Mouse (Mus musculus): ENCODE measurements around the gene Dbx2.

Gene Dbx2

DNA sequence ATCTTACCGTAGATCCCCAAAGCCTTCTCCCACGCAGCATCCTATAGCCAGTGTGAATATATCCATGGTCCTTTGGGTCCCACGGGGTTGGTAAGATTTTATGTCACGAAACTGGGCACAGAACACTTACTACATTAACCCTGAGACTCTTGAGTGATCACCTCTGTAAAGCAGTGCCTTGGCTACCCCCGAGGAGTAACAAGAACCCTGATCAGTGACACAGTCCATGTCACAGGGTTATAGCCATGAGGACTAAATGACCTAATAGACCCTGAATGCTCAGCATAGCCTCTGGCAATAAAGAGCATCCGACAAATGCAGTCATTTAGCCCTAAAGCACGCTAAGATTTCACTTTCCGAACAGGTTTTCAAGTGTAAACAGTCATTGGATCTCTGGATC lies 33.0 kb downstream of the Dbx2 start:
- no peak for DNase-seq (ENCODE audit: low read depth, low spot score)

DNA sequence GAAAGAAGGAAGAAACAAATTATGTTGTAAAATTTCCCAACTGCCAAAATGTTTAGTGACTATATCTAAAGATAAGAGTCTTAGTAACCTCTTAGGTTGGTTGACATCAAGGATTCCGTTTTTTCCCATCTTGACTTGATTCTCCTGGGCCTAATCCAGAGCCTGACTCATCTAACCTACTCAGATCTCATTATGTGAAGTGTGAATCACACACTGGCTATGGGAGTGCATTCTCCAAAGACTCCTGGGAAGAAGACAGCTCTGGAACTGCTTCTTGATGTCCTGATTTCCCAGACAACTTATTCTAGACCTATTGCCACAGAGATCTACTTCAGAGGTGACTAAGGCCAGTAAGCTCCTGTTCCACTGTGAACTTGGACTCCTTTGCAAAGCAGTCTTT lies 43.2 kb downstream of the Dbx2 start:
- no peak for DNase-seq (ENCODE audit: low read depth, low spot score)

DNA sequence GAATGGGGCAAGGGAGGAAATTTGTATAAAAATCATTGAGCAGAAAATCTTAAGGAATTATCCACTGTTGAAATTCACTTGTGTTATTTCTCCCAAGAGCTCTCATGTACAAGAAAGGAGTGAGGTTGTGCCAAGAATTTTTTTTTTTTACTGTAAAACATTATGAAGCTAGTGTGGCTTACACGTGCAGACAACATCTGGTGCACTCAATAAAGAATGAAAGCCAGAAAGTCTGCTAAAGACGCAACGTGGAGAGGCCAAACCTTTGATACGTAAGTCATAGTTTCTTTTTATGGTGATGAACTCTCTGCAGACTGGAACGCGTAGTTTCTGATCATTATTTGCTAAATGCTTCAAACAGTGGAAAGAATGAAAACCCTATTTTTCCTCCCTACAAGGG lies 54.6 kb downstream of the Dbx2 start:
- no peak for DNase-seq (ENCODE audit: low read depth, low spot score)

DNA sequence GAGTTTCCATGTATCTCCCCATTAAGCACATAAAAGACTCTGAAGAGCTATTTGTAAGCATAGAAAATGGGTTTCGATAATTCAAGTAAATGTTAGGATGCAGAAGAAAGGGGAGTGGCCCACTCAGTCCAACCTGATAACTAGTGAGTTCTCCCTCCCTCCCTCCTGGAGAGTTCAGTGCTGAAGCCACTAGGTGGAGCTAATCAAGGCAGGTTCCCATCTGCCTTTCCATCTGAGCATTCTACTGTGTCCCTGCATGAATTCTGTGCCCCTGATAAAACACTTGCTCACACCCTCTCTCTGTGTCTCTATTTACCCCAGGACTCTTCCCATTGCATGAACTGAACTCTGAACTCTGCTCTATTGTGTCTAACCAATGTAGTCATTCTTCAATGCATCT lies 57.1 kb downstream of the Dbx2 start:
- peak; percentile 4 for DNase-seq (ENCODE audit: low read depth, low spot score)

DNA sequence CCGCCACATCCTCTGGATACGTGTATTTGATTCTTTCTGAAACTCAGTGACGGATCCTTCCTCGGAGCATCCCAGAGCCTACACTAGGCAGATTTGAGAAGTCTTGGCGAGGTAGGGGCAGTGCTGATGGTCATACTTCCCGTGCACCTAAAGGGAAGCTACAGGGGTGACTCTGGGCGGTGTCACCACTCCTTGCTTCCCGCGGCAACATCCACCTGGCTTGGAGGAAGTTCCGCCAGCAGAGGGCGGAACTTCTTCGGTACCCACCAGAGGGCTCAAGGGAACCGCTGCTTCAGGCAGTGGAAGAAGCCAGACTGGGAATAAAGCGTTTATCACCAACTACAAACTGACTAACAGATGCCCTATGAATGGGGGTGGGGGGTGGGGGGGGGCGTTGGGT lies 68.9 kb downstream of the Dbx2 start:
- no peak for DNase-seq (ENCODE audit: low read depth, low spot score)

DNA sequence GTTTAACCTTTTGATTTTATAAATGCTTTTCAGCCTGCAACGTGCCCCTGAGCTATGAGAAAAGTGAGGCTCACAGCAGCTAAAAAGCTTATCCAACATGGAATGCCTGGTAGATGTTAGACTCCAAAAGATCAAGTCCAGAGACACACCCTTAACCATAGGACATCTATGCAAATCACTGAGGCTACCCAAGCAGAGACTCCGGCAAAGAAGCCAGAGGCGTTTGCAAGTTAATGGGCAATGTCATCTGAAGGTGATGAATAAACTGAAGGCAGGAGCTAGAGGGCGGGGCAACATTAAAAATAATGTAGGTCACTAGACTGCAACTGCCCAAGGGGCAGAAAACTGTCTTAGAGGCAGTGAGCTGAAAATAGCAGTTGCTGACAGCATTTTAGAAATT lies 70.9 kb downstream of the Dbx2 start:
- no peak for DNase-seq (ENCODE audit: low read depth, low spot score)

DNA sequence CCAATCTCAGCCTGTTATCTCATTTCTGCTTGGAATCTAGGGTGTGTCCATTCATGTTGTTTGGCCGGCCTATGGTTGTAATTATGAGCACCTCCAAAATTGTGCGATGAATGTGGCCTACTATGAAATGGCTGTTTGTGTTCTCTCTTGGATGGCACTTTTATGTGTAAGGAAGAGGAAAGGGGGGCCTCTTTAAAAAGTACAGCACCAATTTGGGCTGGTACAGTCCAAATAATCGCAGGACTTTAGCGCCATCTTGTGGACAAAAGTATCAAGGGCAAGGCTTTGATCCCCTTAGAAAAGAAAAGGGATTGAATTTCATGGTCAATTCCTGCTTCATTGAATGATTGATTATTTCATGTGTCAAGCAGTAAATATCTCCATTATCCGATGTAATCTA lies 81.1 kb downstream of the Dbx2 start:
- peak; percentile 52 for DNase-seq (ENCODE audit: low read depth, low spot score)

All from embryo, embryonic 11.5 days (tissue).